Mouse (Mus musculus) embryonic facial prominence, embryonic 12.5 days (tissue): Measurements from ENCODE around the gene Dhrs1. TPM values are rescaled to one million over a fixed set of nuclear protein-coding genes. Genes with fewer than 3 reads are reported as not detected.

Source experiments
- ATAC-seq: fragments of 200-750 bp; cut with Nextera tagmentation; 2 replicates; pipeline ENCODE4 v1.8.0; 2017; ENCODE audit not compliant: insufficient number of reproducible peaks, insufficient read depth, low FRiP score, low TSS enrichment
- H3K27ac ChIP-seq: fragments of 300-500 bp; sonication (generic); 2 replicates; pipeline ENCODE4 v1.5.1; 2016; ENCODE audit warnings: mild to moderate bottlenecking
- H3K27me3 ChIP-seq: fragments of 300-500 bp; sonication (generic); 2 replicates; pipeline ENCODE4 v1.6.1; 2016; ENCODE audit warnings: mild to moderate bottlenecking, moderate library complexity
- H3K36me3 ChIP-seq: fragments of 300-500 bp; sonication (generic); 2 replicates; pipeline ENCODE4 v1.6.1; 2016; ENCODE audit warnings: mild to moderate bottlenecking
- H3K4me1 ChIP-seq: fragments of 300-500 bp; sonication (generic); 2 replicates; pipeline ENCODE4 v1.6.1; 2016
- H3K4me2 ChIP-seq: fragments of 300-500 bp; sonication (generic); replicated peaks from 2 replicates; pipeline ENCODE4 v1.6.1; 2016; ENCODE audit warnings: mild to moderate bottlenecking, moderate library complexity
- H3K4me3 ChIP-seq: fragments of 300-500 bp; sonication (generic); 2 replicates; pipeline ENCODE4 v1.5.1; 2016; ENCODE audit warnings: mild to moderate bottlenecking
- H3K9ac ChIP-seq: fragments of 300-500 bp; sonication (generic); 2 replicates; pipeline ENCODE4 v1.6.1; 2016; ENCODE audit warnings: mild to moderate bottlenecking, moderate library complexity
- H3K9me3 ChIP-seq: fragments of 300-500 bp; sonication (generic); 2 replicates; pipeline ENCODE4 v1.6.1; 2016; ENCODE audit warnings: mild to moderate bottlenecking, moderate library complexity
- WGBS: fragments of 180-500 bp; shearing (Covaris S2); methylation state at CpG from one replicate; pipeline ENCODE4 v1.1.7; 2016; 5-methylcytosine and 5-hydroxymethylcytosine counted together
- polyA plus RNA-seq: library from polyadenylated mRNA; unstranded; fragments of >200 nt; fragmentation: Nextera tagmentation; extraction: Ambion mirVana; gene quantifications from 2 replicates; pipeline ENCODE4 v1.2.1, GENCODE M21; 2016

Dhrs1 gene
- 81.5 and 86.7 TPM in 2 replicates for polyA plus RNA-seq

DNA sequence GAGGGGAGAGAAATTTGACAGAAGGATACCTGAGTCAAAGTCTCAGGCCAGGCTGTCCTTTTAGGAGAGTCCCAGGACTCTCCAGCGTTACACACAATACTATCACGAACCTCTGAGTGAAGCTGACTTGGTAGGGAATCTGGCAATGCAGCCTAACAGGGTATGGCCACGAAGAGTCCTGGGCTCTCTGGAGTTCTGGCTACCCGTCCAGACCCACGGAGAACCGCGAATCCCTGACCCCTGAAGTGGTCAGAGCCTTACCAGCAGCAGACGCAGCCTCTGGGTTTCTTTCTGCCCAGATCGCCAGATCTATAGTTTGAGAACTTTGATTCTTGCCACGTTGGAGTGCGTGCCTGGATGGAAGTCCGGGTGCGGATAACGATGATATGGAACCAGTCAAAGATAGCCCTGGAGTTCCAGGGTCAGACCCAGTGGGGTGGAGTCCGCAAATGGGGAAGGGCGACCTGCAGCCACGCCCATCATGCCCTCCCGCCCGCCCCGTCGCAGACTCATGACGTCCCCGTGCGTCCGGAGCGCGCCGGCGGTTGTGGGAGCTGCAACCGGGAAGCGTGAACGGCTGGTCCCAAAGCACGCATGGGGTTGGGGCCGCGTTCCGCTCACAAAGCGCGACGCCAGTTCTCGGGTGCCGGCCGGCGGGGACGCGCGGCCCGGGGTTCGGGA lies at the start of gene Dhrs1, which contains the start of gene Nop9:
Gene Dhrs1 (minus strand): TSS at position 511 of the 681 bp plus-strand sequence.
Gene Nop9 (plus strand): TSS at position 514 of the 681 bp plus-strand sequence.
- Histone ChIP-seq H3K4me3 (peak within 1 kb of the TSS; percentile 97), H3K27me3 (no peaks in the 10 kb centered on the region), H3K4me2 (peak within 1 kb of the TSS; percentile 98), H3K27ac (0 out of 2 replicates have a peak within 1 kb of the TSS, but pooled peaks have one; percentile 32), H3K4me1 (peaks cover 27% of the 10 kb centered on the region), H3K36me3 (peaks cover 24% of the 10 kb centered on the region), H3K9me3 (no peaks in the 10 kb centered on the region), H3K9ac (peak within 1 kb of the TSS; percentile 85)
- WGBS: 2% methylated on average over 48 of the region's 48 CpGs
- ATAC-seq: peak; percentile 62

DNA sequence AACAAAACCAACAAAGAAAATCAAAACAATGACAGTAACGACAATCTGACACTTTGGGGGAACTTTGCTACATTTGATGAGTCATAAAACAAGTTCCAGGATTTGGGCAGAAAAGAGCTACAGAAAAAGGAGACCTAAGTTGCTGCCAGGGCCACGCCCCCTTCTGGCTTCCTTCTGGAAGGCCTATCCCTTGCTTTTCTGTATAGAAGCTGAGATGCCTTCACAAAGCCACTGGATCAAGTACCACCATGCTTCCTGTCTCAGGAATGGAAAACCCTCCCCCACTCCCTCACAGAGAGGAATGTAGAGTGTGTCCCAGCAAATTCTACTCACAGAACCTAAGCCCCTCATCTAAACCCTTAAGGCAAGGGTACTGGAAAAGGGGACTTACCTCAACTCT lies 48.5 kb upstream of the Dhrs1 start:
- ATAC-seq: no peak
- no peaks in the 10 kb centered on the region for H3K4me1 ChIP-seq
- H3K27ac ChIP-seq: no peak overlapping the region
- no peaks in the 10 kb centered on the region for H3K36me3 ChIP-seq
- H3K4me2 ChIP-seq: no peak overlapping the region
- WGBS: 58% methylated on average over 2 of the region's 2 CpGs
- no peak overlapping the region for H3K4me3 ChIP-seq
- H3K9ac ChIP-seq: no peak overlapping the region
- H3K27me3 ChIP-seq: 0 out of 2 replicates have a peak, but pooled peaks cover 7% of the 10 kb centered on the region
- H3K9me3 ChIP-seq: no peaks in the 10 kb centered on the region

DNA sequence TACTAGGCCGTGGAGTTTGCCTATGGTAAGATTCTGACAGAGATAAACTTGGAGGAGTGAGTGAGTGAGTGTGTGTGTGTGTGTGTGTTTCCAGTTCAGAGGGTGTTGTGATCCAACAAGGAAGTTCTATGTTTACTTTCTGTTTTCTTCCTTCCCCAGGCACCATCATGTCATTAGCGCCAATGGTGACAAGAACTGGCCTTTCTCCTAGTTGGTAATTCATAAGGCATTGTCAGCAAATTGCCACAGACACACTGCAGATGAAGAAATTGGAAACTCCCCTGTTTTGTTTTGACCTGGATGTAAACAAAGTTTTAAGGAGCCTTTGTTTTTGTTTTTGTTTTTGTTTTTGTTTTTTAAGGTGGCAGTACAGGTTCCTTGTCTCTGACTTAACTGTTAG lies 48.0 kb upstream of the Dhrs1 start:
- Histone ChIP-seq H3K9me3 (no peaks in the 10 kb centered on the region), H3K9ac (no peak overlapping the region), H3K4me3 (no peak overlapping the region), H3K27ac (no peak overlapping the region), H3K36me3 (no peaks in the 10 kb centered on the region), H3K27me3 (peaks cover 12% of the 10 kb centered on the region; the same call in 1 of the 2 replicates), H3K4me2 (no peak overlapping the region), H3K4me1 (peaks cover 4% of the 10 kb centered on the region; the same call in 1 of the 2 replicates)
- 69% methylated on average over 2 of the region's 2 CpGs for WGBS
- no peak for ATAC-seq

DNA sequence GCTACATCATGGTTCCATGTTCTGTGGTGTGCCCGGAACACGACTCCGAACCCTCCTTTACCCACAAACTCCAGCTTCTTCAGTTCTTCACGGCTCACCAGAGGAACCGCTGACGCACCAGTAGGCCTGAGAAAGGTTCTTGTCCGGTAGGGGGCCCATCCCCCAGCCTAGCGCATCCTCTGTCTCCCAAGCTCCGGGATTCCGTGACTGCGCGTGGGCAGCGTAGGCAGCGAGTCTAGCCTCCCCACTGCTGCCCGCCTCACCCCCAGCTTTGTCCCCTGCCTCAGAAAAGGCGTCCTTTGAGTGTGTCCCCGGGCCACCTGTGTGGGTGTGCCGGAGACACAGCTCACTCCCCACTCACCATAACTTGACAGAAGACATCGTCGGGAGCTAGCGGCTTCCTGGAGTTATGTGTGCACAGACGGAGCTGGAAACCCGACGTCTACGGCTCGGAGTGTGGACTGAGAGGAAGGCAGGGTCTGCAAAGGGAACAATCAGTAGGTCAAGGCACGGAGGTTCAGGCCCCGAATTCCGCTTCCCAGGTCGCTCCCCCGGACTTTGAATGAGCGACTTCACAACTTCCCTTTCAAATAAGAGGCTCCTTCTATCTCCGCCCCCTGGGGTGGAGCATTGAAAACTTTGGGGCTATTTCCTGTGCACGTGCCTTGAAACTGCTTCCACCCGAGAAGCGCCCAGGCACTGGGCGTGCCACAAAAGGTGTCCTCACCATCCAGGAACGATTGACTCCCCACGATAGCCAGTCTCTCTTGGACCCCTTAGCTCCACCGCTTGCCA lies 43.0 kb upstream of the Dhrs1 start, which contains the start of gene Ripk3:
Gene Ripk3 (minus strand): TSS at position 610 of the 795 bp plus-strand sequence.
- no peak for ATAC-seq
- H3K4me1 ChIP-seq: peaks cover 19% of the 10 kb centered on the region
- peak within 1 kb of the TSS; percentile 42 for H3K9ac ChIP-seq
- no peak within 1 kb of the TSS for H3K27ac ChIP-seq
- H3K4me2 ChIP-seq: peak within 1 kb of the TSS; percentile 75
- H3K4me3 ChIP-seq: peak within 1 kb of the TSS; percentile 45
- 5% methylated on average over 40 of the region's 40 CpGs for WGBS
- peaks cover 57% of the 10 kb centered on the region for H3K27me3 ChIP-seq
- no peaks in the 10 kb centered on the region for H3K9me3 ChIP-seq
- H3K36me3 ChIP-seq: no peaks in the 10 kb centered on the region

DNA sequence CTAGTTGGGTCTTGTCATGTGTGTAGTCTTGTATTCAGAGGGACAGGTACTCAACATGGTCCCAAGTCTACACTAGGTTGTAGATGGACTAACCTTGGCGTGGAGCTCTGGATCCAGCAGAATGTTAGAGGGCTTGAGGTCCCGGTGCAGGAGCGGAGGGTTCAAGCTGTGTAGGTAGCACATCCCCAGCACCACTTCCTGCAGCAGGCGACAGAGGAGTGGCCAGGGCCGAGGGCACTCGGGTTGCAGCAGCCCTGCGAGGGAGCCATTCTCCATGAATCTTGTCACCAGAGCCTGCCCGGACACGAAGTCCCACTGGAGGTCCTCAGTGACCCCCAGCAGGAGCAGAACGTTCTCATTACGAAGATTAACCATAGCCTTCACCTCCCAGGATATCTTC lies 42.2 kb upstream of the Dhrs1 start:
- Histone ChIP-seq H3K9ac (0 out of 2 replicates have a peak overlapping the region, but pooled peaks have one; percentile 16), H3K4me3 (peak overlapping the region; percentile 45), H3K9me3 (no peaks in the 10 kb centered on the region), H3K4me1 (peaks cover 20% of the 10 kb centered on the region), H3K36me3 (no peaks in the 10 kb centered on the region), H3K27me3 (peaks cover 57% of the 10 kb centered on the region), H3K4me2 (peak overlapping the region; percentile 75), H3K27ac (no peak overlapping the region)
- ATAC-seq: no peak
- WGBS: 37% methylated on average over 11 of the region's 11 CpGs

DNA sequence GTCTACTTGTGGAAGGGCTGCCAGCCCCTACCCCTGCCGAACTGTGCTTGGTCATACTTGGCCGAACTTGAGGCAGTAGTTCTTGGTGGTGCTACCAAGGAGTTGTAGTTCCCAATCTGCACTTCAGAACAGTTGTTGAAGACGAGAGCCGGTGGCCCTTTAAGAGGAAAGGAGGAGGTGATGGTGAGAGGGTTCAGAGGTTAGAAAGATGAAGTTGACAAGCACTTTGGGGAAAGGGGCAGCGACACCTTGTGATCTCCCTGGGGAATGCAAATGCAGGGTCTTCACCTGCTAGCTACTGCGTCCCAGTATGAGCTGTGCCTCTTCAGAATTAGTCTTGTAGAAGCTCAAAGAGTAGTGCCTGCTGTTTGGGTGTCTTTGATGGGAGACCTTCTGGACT lies 39.7 kb upstream of the Dhrs1 start:
- Histone ChIP-seq H3K4me1 (peaks cover 42% of the 10 kb centered on the region), H3K27me3 (peaks cover 62% of the 10 kb centered on the region), H3K36me3 (no peaks in the 10 kb centered on the region), H3K9ac (no peak overlapping the region), H3K4me3 (no peak overlapping the region), H3K9me3 (no peaks in the 10 kb centered on the region), H3K4me2 (no peak overlapping the region), H3K27ac (no peak overlapping the region)
- 26% methylated on average over 6 of the region's 6 CpGs for WGBS
- no peak for ATAC-seq

DNA sequence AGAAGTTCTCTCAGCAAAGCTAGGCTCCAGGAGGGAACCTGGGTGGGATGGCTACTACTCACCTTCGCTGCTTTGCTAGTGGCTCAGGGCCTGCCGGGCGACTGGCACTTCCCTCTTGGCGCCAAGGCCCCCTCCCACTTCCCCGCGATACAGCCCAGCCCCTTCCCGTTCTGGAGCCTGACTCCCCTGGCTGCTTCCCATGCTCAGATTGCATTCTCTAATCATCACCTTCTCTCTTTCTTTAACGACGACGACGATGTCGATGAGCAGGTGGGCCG lies 38.4 kb upstream of the Dhrs1 start, which contains the start of gene Adcy4:
Gene Adcy4 (minus strand): TSS at position 138 of the 278 bp plus-strand sequence.
- peak within 1 kb of the TSS; percentile 61 for H3K9ac ChIP-seq
- H3K4me3 ChIP-seq: peak within 1 kb of the TSS; percentile 42
- no peaks in the 10 kb centered on the region for H3K36me3 ChIP-seq
- no peaks in the 10 kb centered on the region for H3K9me3 ChIP-seq
- peaks cover 42% of the 10 kb centered on the region for H3K4me1 ChIP-seq
- H3K27me3 ChIP-seq: peaks cover 54% of the 10 kb centered on the region
- H3K27ac ChIP-seq: peak within 1 kb of the TSS; percentile 73
- under 1% methylated on average over 13 of the region's 13 CpGs for WGBS
- ATAC-seq: 0 out of 2 replicates have a peak, but pooled peaks have one; percentile 23
- H3K4me2 ChIP-seq: peak within 1 kb of the TSS; percentile 63

DNA sequence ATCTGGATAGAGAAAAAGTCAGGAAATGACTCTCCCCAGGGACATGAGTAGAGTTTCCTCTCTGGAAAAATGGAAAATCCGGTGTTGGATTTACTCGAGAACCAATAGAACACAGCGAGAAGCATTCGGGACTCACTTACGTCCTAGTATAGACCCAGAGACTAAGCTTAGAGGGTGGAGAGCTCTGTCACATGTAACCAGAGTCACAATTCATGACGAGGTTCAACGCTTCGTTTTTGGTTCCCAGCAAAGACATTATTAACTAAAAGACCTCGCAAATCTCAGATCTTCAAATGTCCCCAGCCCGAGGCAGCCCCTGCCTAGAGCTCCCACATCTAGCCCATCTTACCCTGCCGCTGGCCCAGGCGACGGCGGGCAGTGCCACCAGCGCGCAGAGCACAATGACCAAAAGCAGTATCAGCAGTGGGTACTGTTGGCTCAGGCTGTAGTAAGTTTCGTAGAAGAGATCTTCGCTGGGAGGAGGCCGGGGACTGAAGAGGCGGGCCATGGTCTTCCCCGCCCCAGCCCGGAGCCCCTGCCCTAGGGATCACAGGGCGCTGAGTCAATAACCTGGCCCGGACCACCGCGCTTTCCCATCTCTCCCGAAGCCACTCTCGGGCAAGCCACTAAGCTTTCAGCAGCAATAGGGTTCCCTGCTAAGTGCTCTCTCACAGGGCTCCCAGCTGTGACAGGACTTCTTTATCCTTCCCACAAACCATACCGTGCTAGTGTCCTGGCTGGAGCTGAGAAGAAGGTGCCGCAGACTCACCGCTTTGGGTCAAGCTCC lies 37.9 kb upstream of the Dhrs1 start:
- under 1% methylated on average over 31 of the region's 31 CpGs for WGBS
- Histone ChIP-seq H3K9me3 (no peaks in the 10 kb centered on the region), H3K36me3 (no peaks in the 10 kb centered on the region), H3K4me2 (peak overlapping the region; percentile 63), H3K4me1 (peaks cover 37% of the 10 kb centered on the region), H3K27me3 (peaks cover 49% of the 10 kb centered on the region), H3K4me3 (peak overlapping the region; percentile 42), H3K9ac (peak overlapping the region; percentile 61), H3K27ac (peak overlapping the region; percentile 73)
- 0 out of 2 replicates have a peak, but pooled peaks have one; percentile 18 for ATAC-seq

DNA sequence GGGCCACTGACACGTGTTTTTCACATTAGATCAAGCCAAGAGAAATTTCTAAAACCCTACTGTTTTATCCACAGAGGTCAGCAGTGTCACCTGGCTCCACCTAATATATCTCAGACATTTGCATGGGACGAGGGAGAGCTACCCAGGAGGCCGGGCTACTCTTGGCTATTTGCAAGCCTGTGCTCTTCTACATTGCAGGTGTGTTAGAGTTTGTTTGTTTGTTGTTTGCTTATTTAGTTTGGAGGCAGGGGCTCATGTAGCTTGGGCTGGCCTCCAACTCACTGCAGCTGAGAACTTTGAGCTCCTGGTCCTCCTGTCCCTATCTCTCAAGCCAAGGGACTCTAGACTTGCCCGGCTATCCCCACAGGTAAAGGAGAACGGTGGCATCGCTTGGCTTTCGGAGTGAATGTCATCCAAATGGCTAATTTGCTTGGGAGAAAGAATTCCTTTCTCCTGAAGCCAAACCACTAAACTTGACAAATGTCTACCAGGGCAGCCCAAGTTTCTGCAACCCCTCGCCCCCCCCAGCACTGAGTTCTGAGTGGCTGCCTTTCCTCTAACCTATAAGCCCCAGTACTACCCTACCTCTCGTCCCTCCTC lies 37.0 kb upstream of the Dhrs1 start:
- H3K4me3 ChIP-seq: peak overlapping the region; percentile 42
- H3K4me2 ChIP-seq: peak overlapping the region; percentile 63
- H3K4me1 ChIP-seq: peaks cover 29% of the 10 kb centered on the region
- no peaks in the 10 kb centered on the region for H3K36me3 ChIP-seq
- no peak for ATAC-seq
- peak overlapping the region; percentile 32; the same call in 1 of the 2 replicates for H3K9ac ChIP-seq
- peaks cover 40% of the 10 kb centered on the region for H3K27me3 ChIP-seq
- H3K9me3 ChIP-seq: no peaks in the 10 kb centered on the region
- 42% methylated on average over 9 of the region's 9 CpGs for WGBS
- peak overlapping the region; percentile 73 for H3K27ac ChIP-seq

DNA sequence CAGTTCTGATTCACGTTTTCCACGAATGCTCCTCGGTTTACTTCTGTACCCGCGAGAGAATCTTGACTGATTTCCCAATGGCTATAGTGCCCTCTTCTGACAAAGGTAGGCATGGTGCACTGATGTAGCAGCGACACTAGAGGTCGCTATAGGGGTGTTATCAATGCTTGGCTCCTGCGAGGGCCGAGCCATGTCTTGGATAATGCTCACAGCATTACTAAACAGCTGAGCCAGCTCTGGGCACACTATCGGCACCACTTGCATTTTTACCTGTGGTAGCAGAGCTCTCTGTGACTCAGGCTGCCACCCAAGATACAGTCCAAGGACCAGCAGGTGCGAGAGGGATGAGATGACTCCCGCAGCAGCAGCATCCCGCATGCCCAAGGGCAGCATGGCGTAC lies 35.8 kb upstream of the Dhrs1 start:
- Histone ChIP-seq H3K4me1 (peaks cover 29% of the 10 kb centered on the region), H3K27ac (no peak overlapping the region), H3K9ac (peak overlapping the region; percentile 32), H3K4me3 (peak overlapping the region; percentile 16), H3K27me3 (peaks cover 28% of the 10 kb centered on the region), H3K4me2 (peak overlapping the region; percentile 63), H3K36me3 (no peaks in the 10 kb centered on the region), H3K9me3 (no peaks in the 10 kb centered on the region)
- WGBS: 16% methylated on average over 14 of the region's 14 CpGs
- ATAC-seq: peak; percentile 62; the same call in 1 of the 2 replicates

DNA sequence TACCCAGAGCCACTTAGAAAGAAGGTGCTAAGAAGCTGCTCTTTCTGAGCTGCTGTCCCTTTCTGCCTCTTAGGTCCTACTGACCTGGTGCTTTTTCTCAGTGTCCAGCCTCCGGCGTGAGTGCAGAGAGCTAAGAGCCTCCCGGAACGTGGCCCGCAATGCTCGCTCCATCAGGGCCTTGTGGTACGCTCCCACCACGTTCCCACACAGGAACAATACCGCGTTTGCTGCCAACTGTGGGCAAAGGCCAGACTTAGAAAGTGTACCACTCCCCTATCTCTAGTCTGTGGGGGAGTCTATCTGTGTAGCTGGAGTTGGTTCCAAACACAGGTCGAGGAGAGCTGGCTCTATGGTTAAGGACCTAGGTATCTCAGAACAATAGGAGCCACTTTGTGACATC lies 35.2 kb upstream of the Dhrs1 start:
- Histone ChIP-seq H3K36me3 (no peaks in the 10 kb centered on the region), H3K27me3 (peaks cover 22% of the 10 kb centered on the region), H3K9ac (no peak overlapping the region), H3K4me3 (no peak overlapping the region), H3K27ac (no peak overlapping the region), H3K4me1 (peaks cover 29% of the 10 kb centered on the region), H3K9me3 (no peaks in the 10 kb centered on the region), H3K4me2 (no peak overlapping the region)
- no peak for ATAC-seq
- WGBS: 84% methylated on average over 11 of the region's 11 CpGs
